In genomic region chr2:69719121-69719520, GRCm38 (mm10) we compare ENCODE assay signal across 27 mouse cellular contexts. TPM values are rescaled to one million over a fixed set of nuclear protein-coding genes. Genes with fewer than 3 reads are reported as not detected.
DNase-seq lines count a peak whose midpoint lies in the region; ATAC-seq lines count a peak whose summit lies in the region.
"Had no signal": no experiment of that assay in that cellular context is flagged by ENCODE, and none has a peak within 500 bp of the region (broad histone marks: within the 10 kb centered on the region; RNA-seq: fewer than 3 reads in every experiment).

No protein-coding gene starts in this region.

- H3K9ac ChIP-seq in forebrain, embryonic 13.5 days = no peak overlapping the region
- H3K9ac ChIP-seq: embryonic facial prominence, embryonic 12.5 days; forebrain, embryonic 15.5 days; limb, embryonic 13.5 days; liver, embryonic 12.5 days; neural tube, embryonic 13.5 days had no signal

- DNase-seq in adrenal gland, adult 2 months = peak; percentile 70
- peak; percentile 34 for DNase-seq in adrenal gland, postnatal 25 days
- DNase-seq in gastrocnemius, postnatal 4 days (ENCODE audit: low spot score in 2 of 2) = no peak
- no peak for DNase-seq in cerebellum, adult 9-10 months
- DNase-seq: cerebellum, adult 8-10 months; cerebellum, postnatal 36 days; embryo, embryonic 11 days; heart, postnatal 14 days; kidney, adult 2 months; kidney, postnatal 36 days; lung, adult 18-20 months; lung, postnatal 4 days; thymus, postnatal 4 days had no signal

- peak overlapping the region; percentile 51 for H3K27ac ChIP-seq in macrophage
- H3K27ac ChIP-seq in forebrain, embryonic 13.5 days = no peak overlapping the region
- H3K27ac ChIP-seq: embryonic facial prominence, embryonic 12.5 days; forebrain, embryonic 15.5 days; layer of hippocampus, adult 2 months; left cerebral cortex, adult 2 months; limb, embryonic 13.5 days; liver, embryonic 12.5 days; neural tube, embryonic 13.5 days had no signal

- H3K9me3 ChIP-seq in forebrain, embryonic 13.5 days (replicated peaks) = no peaks in the 10 kb centered on the region
- H3K9me3 ChIP-seq: embryonic facial prominence, embryonic 12.5 days; forebrain, embryonic 15.5 days; G1E; limb, embryonic 13.5 days; liver, embryonic 12.5 days; neural tube, embryonic 13.5 days had no signal

- WGBS in macrophage (ENCODE audit: missing documents) = 7% methylated on average over 1 of the region's 1 CpGs
- 91% methylated on average over 1 of the region's 1 CpGs for WGBS in forebrain, embryonic 13.5 days

- no peak for ATAC-seq in forebrain, embryonic 13.5 days
- ATAC-seq: forebrain, embryonic 15.5 days; hindbrain, embryonic 16.5 days; liver, embryonic 12.5 days; lung, postnatal 0 days had no signal

- peaks cover 10% of the 10 kb centered on the region for H3K79me2 ChIP-seq in macrophage (ENCODE audit: inconsistent target)

- H3K27me3 ChIP-seq in forebrain, embryonic 13.5 days = peaks cover 19% of the 10 kb centered on the region

- H3K4me1 ChIP-seq in forebrain, embryonic 13.5 days = peaks cover 10% of the 10 kb centered on the region

- H3K4me2 ChIP-seq in forebrain, embryonic 13.5 days = no peak overlapping the region
- H3K4me2 ChIP-seq: embryonic facial prominence, embryonic 12.5 days; forebrain, embryonic 15.5 days; limb, embryonic 13.5 days; liver, embryonic 12.5 days; midbrain, embryonic 11.5 days; neural tube, embryonic 13.5 days had no signal

- no peak overlapping the region for H3K4me3 ChIP-seq in macrophage (ENCODE audit: inconsistent target)
- no peak overlapping the region for H3K4me3 ChIP-seq in forebrain, embryonic 13.5 days
- H3K4me3 ChIP-seq: embryonic facial prominence, embryonic 12.5 days; forebrain, embryonic 15.5 days; layer of hippocampus, adult 2 months; left cerebral cortex, adult 2 months; limb, embryonic 13.5 days; liver, embryonic 12.5 days; neural tube, embryonic 13.5 days had no signal

- H3K36me3 ChIP-seq in macrophage (ENCODE audit: inconsistent target) = no peaks in the 10 kb centered on the region
- no peaks in the 10 kb centered on the region for H3K36me3 ChIP-seq in forebrain, embryonic 13.5 days (ENCODE audit: poor library complexity, severe bottlenecking)
- H3K36me3 ChIP-seq: embryonic facial prominence, embryonic 12.5 days; forebrain, embryonic 15.5 days; G1E; limb, embryonic 13.5 days; liver, embryonic 12.5 days; neural tube, embryonic 13.5 days had no signal

RNA-seq across cellular contexts. Expression of gene Ppig, which starts 3.2 kb away (rescaled TPM):
- 10 to 100 TPM; 48.9 to 61.8 TPM for total RNA-seq in adrenal gland, adult 2 months (2021)
- polyA plus RNA-seq in adrenal gland, adult 2 months (2012; rRNA removed) = 0.40 and 0.71 TPM in 2 replicates
- 70.4 and 72.7 TPM in 2 replicates for total RNA-seq in adrenal gland, postnatal 25 days (2021)
- total RNA-seq in macrophage (2018; cell fraction: chromatin; rRNA removed) = 100 to 1,000 TPM; 127 to 418 (median 177) TPM
- total RNA-seq in macrophage (2018; cell fraction: cytosol; rRNA removed) = 10 to 100 TPM; 45.9 to 89.4 (median 62.6) TPM
- total RNA-seq in macrophage (2018; cell fraction: nucleus; rRNA removed) = 100 to 1,000 TPM in 9 of 26 experiments, 10 to 100 TPM in 17; 63.9 to 158 (median 92.3) TPM
- 44.1 to 115 TPM (median 49.1 TPM) in 3 replicates for polyA plus RNA-seq in macrophage (2018)
- total RNA-seq in gastrocnemius, postnatal 4 days (2021) = 10 to 100 TPM; 44.2 to 63.2 TPM
- 139 and 147 TPM in 2 replicates for polyA plus RNA-seq in forebrain, embryonic 13.5 days (2015; fragmentation: Nextera tagmentation; extraction: Ambion mirVana)

RNA-seq across cellular contexts. Expression of gene Fastkd1, which starts 5.8 kb away (rescaled TPM):
- 10 to 100 TPM; 20.1 to 28.2 TPM for total RNA-seq in adrenal gland, adult 2 months (2021)
- polyA plus RNA-seq in adrenal gland, adult 2 months (2012; rRNA removed) = 3.3 and 3.7 TPM in 2 replicates
- 27.7 and 28.1 TPM in 2 replicates for total RNA-seq in adrenal gland, postnatal 25 days (2021)
- 10 to 100 TPM in 14 of 26 experiments, 1 to 10 TPM in 12; 3.5 to 18.6 (median 11.9) TPM for total RNA-seq in macrophage (2018; cell fraction: chromatin; rRNA removed)
- total RNA-seq in macrophage (2018; cell fraction: cytosol; rRNA removed) = 1 to 10 TPM; 2.1 to 6.7 (median 5.3) TPM
- total RNA-seq in macrophage (2018; cell fraction: nucleus; rRNA removed) = 10 to 100 TPM in 14 of 26 experiments, 1 to 10 TPM in 12; 3.8 to 20.1 (median 10.6) TPM
- 3.8 to 6.3 TPM (median 4.3 TPM) in 3 replicates for polyA plus RNA-seq in macrophage (2018)
- total RNA-seq in gastrocnemius, postnatal 4 days (2021) = 10 to 100 TPM; 12.6 to 15.8 TPM
- 14.1 and 14.5 TPM in 2 replicates for polyA plus RNA-seq in forebrain, embryonic 13.5 days (2015; fragmentation: Nextera tagmentation; extraction: Ambion mirVana)

RNA-seq across cellular contexts. Expression of gene Klhl41, which starts 49.2 kb away (rescaled TPM):
- under 1 TPM; 0.35 TPM for total RNA-seq in adrenal gland, adult 2 months (2021)
- 0.04 TPM in 1 of 2 replicates, not detected in the other for polyA plus RNA-seq in adrenal gland, adult 2 months (2012; rRNA removed)
- total RNA-seq in adrenal gland, postnatal 25 days (2021) = 0.43 and 0.86 TPM in 2 replicates
- 1 to 10 TPM in 2 of 26 experiments, under 1 TPM in 12, not detected in 12; 0.34 to 1.3 (median 0.70) TPM for total RNA-seq in macrophage (2018; cell fraction: chromatin; rRNA removed)
- total RNA-seq in macrophage (2018; cell fraction: cytosol; rRNA removed) = under 1 TPM in 18 of 26 experiments, not detected in 8; 0.03 to 0.16 (median 0.08) TPM
- 1 to 10 TPM in 1 of 26 experiments, under 1 TPM in 11, not detected in 14; 0.17 to 1.7 (median 0.44) TPM for total RNA-seq in macrophage (2018; cell fraction: nucleus; rRNA removed)
- polyA plus RNA-seq in macrophage (2018) = not detected in 3 replicates
- 100 to 1,000 TPM; 564 to 620 TPM for total RNA-seq in gastrocnemius, postnatal 4 days (2021)
- 0.15 TPM in 2 replicates for polyA plus RNA-seq in forebrain, embryonic 13.5 days (2015; fragmentation: Nextera tagmentation; extraction: Ambion mirVana)
- total RNA-seq: G1E; midbrain, postnatal 0 days had no signal
- polyA plus RNA-seq: G1E; midbrain, postnatal 0 days had no signal

Comparison
In these comparisons a context has a peak if more than half of its experiments do, and no peak if none do; other contexts are left out.
1. DNase-seq: peak in adrenal gland, adult 2 months (single experiment) and adrenal gland, postnatal 25 days (single experiment); none in gastrocnemius, postnatal 4 days (0 of 2) and cerebellum, adult 9-10 months (single experiment).
2. RNA of gene Klhl41, which starts 49.2 kb away (total RNA-seq): 564 to 620 TPM in gastrocnemius, postnatal 4 days; 0.43 to 0.86 TPM in adrenal gland, postnatal 25 days and 0.35 TPM in adrenal gland, adult 2 months; every median in the first group is over 100 times any median in the second.